Mouse (Mus musculus): ENCODE results near the gene Nfib.

Gene Nfib

DNA sequence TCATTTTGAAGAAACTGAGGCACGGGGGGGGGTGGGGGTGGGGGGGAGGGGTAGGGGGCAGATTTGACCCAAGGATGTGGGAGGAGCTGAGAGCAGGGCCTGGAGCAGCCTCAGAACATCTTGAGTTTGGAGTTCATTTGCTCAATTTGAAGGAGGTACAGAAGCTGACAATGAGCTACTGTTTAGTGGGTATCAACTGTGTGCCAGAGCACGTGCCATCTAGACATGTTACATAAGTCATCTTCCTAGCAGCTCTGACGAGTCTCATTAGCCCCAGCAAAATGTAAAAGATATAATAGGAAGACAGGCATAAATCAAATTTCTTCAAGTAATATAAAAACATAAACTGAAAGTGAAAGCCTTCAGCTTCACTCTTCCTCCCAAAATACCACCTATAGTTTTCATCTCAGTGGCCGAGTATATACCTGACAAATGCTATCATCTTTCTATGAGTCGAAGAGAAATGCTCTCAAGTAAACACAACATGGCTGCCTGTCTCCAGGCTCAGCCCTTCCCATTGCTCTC, 165.0 kb downstream of the Nfib start:
- DNase-seq (ENCODE audit: low spot score in 2 of 2): no peak

DNA sequence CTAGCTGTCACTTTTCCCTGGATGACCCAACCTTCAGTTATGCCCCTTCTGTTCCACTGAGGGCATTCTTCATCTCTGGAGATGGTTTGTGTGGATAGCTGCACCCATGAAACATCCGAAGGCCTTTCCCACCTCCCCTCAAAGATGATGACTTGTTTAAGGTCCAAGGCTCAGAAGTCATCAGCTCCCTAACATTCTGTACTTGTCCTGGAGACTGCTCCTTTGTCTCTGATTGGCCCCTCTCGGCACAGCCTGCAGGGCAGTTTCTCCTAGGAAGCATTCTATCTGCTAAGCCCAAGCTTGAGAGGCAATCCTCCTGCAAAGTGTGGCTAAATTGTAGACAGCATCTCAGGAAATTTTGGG, 165.5 kb downstream of the Nfib start:
- no peak for DNase-seq (ENCODE audit: low spot score in 2 of 2)

DNA sequence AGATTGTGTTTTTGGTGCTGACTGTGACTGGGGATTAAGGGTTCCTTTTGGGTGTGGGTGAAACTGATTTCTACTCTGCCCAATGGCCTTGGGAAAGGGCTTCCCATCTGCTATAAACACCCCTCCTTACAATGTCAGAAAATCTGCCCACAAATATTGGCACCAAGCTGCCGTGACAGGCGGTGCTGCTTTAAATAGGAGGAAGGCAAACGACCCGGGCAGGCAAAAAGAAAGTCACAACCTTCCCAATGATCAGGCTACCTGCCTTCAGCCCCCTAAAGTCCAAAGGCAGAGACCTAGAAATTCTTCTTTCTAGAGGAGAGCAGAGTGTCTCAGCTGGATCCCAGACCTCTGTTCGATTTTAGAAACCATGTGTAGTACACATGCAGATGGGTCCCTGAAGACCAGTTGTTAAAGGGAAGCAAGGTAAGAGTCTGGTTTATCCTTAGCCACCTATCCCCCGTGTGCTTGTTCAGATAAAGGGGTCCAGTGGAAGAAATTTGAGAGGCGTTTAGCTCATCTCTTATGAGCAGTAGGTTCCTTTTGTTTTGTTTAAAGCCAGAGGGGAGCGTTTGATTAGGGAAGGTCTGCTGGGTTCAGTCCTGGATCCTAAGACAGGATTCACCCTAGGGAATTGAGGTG, 166.0 kb downstream of the Nfib start:
- no peak for DNase-seq (ENCODE audit: low spot score in 2 of 2)

DNA sequence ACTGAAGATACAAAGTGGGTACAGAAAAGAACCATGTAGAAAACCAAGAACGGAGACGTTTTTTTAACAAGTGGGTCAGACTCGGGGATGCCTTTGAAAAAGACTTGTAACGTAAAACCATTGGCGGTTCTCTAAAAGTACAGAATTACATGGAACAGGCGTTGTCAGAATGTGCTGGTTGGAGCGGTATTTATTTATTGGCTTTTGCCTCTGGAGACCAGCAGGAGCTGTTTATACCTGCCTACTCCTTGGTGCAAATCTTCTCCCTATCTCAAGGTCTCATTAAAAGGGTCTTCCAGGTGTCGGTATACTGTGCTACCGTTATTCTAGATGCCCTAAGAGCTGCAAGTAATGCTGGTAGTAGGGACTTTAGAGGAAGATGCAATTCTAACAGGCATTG, 166.7 kb downstream of the Nfib start:
- no peak for DNase-seq (ENCODE audit: low spot score in 2 of 2)

DNA sequence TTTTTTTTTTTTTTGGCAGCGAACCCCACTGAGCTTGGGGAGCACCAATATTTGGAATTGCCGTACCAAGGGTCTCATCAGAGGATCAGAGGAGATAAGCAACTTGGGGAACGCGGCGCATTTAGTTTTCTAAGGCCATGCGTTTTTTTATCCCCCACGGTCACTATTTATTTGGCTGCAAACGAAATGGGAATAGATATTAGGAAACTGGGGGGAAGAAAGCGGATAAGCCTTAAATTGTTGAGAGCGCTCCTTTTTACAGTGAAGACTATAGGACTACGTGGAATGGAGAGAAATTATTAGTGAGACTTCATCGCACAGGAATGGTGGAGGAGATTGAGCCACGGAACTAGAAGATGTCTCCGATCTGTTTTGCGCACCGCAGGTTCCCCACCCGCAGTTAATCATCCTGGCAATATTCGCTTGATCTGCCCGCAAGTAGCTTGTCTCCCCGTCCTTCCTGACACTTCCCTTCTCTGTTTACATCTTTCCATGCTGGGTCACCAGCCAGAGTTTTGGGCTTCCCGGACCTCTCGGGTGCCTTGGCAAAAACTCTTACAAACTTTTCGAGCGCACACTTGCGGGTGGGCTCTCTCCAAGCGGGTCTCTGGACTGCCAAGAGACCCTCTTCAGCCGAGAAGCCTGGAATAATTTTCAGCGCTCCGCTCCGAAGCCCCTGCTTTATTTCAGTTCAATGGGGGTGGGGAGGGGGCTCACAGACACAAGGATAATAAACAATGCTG, 167.3 kb downstream of the Nfib start:
- no peak for DNase-seq (ENCODE audit: low spot score in 2 of 2)

DNA sequence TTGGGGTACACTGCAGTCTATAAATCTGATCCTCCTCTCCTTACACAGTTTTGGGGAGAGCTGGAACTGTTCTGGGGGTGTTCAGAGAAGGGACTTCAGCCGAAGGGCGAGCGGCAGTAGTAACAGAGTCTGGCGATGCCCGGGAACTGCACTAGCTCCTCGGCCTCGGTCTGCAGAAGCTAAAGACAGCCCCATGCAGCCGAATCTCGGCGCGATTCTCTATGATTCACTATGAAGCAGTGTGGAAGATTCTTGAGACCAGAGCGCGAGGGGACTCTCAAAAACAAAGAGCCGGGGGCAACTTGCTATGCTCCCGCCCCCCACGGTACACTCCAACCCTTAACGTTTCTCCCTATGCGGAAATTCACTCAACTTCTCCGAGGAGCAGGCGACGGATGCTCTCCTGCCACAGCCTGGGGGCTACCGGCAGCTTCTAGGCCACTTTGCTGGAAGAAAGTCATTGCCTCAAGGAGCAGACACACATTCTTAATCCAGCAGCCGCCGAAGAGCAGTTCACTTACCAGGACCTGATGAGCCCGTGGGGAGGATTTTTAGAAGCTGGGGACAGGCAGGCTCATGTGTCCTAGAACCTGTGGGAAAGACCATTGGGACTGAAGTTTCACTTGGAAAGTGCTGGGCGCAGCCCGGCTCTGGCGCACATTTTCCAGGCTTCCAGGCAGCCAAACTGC, 168.1 kb downstream of the Nfib start:
- DNase-seq (ENCODE audit: low spot score in 2 of 2): no peak

DNA sequence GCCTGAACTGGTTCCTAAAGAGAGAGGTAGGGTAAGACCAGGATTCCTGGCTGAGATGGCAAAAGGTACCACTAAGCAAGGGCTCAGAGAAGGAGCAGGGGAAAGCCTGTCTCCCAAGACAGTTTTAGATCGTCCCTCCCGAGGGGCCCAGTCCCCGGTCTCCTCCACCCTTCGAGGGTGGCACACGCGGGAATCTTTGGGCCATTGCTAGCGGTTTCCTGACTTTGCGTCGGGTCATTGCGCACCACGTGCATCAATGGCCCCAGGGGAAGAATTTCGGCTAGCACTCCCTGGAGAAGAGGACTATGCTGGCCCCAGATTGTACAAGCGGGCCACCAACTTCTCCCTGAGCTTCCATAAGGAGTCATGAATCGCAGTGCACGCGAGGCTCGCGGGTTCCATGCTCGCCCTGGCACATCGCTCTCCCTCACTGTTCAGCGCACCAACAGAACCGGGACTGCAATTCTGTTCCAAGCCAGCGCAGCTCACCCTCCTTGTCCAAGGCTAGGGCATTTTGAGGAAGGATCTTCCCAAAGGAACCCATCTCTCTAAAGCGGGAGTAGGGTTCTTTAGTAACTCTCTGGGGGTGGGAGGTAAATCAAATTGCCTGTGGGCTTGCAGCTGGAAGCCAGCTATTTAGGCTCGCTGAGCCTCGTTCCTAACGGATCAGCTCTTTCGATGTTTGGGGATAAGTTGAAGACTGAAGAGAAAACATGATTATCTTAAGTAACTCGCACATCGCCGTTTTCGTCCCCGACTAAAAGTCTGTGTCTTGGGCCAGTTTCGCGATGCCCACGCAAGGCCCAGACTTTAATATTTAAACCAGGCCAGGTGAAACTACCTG, 168.9 kb downstream of the Nfib start:
- DNase-seq (ENCODE audit: low spot score in 2 of 2): no peak

DNA sequence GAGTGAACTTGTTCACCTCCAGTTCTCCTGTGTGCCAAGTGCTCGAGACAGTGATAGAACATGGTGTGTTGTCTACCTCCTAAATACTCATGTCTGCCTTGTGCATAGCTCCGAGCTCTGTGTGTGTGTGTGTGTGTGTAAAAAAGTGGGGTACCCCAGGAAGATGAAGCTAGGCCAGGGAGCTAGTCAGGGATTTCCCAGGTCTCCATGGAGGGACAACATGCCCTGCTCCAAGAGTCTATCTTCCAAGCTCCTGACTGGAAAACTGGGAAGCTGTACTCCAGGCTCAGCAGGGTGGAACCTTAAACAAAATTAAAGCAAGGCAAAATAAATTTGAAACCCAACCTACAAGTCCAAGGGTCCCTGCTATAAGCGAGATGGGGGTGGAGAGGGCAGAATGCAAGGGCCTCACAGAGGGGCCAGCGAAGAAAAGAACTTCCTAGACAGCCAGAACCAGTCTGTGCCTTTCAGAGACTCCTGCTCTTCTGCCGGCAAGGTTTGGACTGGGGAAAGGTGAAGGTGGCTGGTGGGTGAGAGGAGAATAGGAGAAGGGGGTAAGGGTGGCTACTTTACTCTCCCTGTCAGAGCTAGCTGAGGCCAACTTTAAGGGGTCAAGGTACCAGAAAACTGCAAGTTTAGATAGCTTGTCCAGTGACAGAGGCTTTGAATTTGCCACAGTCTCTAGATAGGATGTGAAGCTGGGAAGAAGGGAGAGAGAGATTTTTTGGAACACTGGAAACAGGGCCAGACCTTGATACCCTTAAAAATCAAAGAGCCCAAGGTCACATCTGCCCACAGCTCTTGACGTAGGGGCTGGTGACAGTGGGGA, 169.7 kb downstream of the Nfib start:
- DNase-seq (ENCODE audit: low spot score in 2 of 2): no peak

DNA sequence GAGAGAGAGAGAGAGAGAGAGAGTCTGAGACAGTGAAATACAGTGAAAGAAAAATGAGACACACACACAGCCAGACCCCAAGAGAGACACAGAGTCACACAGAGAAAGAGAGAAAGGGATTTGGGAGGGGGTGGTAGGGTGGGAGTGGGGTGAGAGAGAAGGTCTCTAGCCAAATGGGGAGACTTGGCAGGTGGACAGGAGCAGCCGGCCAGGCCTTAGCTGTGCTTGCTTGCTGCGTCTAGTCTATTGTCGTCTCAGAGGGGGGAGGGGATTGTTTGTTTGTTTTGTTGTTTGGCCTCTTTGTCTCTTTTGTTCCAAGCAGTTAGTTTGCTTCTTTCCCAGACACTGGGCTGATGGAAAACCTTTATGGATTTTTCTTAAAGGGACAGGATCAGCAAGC, 172.3 kb downstream of the Nfib start:
- no peak for DNase-seq (ENCODE audit: low spot score in 2 of 2)

DNA sequence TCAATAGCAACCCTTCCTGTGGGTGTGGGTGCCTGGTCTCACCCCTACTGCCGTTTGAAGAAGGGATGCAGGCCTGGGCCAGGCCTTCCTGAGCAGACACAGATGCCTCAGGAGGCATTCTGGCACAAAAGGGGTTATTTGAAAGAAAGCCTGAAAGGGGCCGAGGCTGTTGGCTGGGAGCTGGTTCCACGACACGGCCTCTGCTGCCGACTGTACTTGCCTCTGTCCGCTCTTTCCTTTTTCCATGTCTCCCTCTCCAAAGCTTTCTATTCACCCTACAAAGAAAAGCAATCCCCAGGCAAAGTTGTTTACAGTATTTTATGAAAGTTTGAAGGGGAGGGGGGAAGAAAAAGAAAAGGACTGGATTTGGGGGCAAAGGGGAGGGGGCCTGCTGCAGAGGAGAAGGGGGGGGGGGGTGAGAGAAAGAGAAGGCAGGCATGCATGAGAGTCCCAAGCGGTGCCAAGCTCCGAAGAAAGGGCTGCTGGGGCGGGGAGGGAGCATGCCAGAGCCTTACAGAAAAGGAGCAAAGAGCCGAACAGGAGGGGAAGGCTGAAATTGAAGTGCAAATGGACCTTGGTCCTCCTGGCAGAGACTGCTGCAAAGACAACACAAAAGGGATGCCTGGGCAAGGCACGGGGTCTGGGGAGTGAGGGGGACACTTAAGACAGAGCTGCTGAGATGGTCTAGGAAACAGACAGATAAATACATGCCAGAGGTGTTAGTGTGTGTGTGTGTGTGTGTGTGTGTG, 172.9 kb downstream of the Nfib start:
- DNase-seq (ENCODE audit: low spot score in 2 of 2): no peak

DNA sequence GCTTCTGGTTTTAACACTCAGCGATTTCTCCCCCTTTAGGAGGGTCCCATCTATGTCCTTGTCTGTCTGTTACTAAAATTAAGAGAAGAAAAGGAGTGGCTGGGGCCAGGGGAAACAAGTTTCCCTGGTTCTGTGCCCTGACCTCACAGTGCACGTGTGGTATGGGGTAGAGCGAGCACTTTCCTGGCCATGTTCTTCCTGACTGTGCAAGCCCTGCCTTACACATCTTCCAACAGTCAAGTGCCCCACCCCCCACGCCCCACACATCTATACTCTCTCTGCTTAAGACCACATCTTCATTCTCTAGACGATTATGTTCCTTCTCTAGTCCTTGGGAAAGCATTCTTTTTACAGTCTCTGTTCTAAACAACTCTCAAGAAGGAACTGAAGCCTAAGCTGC, 173.6 kb downstream of the Nfib start:
- no peak for DNase-seq (ENCODE audit: low spot score in 2 of 2)

DNA sequence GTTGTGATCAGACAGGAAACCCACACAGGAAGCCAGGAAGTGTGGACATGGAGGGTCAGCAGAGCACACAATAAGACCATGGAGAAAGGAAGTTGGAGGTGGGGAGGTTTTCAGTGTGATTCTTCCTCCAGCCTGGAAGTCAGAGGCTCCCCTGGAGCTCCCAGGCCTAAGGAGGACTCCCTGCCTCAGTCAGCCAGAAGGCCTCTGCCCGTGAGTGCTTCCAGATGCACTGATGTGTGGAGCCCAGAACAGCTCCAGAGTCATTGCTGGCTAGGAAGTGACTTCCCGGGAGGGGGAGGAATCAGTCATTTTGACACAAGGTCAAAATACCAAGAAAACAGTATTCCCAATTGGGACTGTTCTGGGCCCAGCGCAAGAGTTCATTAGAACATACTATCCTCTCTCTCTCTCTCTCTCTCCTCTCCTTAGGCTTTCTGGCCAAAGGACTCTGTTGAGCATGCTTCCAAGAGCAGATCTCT, 174.6 kb downstream of the Nfib start:
- DNase-seq (ENCODE audit: low spot score in 2 of 2): no peak

DNA sequence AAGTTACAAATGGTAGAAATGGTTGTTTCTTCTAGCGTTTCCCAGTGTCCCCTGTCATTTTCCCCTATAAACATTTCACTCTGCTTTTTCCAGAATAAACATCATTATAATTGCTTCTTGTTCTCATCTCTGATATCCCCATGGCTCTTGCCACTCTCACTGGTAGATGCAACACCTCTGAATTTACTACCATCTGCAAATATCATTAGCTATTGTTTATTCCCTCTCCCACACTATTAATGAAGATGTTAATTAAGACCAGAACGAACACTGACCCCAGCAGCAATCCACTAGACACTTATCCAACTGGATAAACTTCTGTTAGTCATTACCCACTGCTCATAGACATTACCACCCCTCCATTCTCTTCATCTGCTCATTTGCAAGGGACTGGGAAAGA, 176.6 kb downstream of the Nfib start:
- no peak for DNase-seq (ENCODE audit: low spot score in 2 of 2)

DNA sequence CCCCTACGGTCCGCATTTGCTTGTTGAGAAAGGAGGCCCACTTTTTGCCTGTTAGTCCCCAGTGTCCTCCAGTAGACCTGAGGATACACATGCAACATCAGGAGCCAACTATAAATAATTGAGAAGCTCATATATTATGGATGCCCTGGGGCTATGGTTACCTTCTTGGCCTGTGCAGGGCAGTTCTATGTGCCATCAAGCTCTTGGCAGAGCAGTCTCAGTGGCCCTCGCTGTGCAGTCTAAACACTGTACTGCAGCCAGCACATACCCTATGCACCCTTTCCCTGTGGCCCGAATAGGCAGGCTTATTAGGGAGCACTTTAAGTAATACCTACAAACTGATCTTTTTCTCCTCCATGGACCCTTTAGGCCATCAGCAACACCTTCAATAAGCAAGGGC, 185.6 kb downstream of the Nfib start:
- no peak for DNase-seq (ENCODE audit: low spot score in 2 of 2)

DNA sequence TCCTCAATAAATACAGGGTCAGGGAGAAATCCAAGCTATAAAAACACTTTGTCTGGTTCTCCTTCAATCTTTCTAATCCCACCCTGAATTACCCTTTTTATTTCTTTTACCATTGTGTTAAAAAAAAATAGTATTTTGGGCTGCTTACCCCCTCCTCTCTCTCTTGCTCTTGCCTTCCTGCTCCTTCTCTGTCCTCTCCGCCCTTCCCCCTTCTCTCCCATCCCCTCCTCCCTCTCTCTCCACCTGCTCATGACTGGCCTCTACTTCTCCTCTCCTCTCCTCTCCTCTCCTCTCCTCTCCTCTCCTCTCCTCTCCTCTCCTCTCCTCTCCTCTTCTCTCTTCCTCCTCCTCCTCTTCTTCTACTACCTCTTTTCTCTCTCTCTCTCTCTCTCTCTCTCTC, 187.4 kb downstream of the Nfib start:
- no peak for DNase-seq (ENCODE audit: low spot score in 2 of 2)

DNA sequence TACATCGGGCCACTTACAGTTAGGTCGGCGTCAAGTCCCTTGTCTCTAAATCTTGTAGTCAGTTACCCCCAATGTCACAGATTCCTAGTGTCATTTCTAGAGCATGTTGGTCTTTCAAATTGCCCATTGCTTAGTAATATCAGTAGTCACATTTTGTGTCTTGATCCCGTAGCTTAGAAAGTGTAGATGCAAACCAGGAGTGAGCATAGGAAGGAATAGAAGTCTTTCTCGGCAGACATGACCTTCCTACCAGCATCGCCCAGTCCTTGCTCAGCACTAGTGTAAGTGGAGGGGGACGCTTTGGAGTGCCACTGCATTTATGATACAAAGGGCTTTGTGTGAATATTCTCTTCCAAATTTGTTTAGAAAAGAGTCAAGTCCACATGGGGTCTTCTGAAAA, 188.2 kb downstream of the Nfib start:
- no peak for DNase-seq (ENCODE audit: low spot score in 2 of 2)

DNA sequence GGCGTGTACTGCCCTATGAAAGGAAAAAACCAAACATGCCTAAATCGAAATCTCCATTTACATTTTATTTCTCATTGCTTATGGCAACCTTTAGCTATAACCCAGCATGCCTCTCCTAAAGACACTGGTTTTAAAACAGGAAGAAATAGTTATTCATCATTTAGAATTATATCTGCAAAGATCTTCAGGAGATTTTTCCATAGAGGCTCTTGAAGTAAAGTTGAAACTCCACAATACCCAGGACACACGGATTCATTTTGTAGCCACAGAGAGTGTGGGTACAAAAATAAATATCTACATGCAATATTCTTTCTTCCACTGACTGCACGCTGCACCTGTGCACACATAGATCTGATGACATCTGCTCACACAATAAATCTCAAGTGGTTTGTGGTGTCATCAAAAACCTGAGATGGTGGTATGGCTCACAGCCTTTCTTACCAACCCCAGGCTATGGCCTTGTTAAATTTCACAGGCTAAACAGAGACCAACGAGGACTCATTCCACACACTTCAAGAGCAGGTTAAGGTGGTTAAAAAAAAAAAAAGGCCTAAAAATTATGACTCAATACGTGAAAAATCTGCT, 189.2 kb downstream of the Nfib start:
- DNase-seq (ENCODE audit: low spot score in 2 of 2): no peak

DNA sequence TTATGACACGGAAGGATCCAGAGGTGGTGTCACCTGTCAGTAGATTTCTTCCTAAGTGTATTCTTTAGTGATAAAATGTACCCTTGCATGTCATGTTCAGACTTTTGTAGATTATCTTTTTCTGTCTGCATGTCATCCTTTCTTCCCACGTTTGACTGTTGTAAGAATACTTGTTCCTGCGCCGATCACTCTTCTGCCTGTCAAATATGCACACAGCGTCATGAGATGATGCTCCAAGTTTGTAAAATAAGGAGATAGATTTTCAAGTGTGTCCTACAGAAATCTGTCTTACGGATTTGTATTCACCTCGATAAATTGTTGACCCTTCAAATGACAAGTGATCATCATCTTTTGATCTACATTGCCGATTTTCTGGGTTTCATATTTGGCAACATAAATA, 190.6 kb downstream of the Nfib start:
- no peak for DNase-seq (ENCODE audit: low spot score in 2 of 2)

DNA sequence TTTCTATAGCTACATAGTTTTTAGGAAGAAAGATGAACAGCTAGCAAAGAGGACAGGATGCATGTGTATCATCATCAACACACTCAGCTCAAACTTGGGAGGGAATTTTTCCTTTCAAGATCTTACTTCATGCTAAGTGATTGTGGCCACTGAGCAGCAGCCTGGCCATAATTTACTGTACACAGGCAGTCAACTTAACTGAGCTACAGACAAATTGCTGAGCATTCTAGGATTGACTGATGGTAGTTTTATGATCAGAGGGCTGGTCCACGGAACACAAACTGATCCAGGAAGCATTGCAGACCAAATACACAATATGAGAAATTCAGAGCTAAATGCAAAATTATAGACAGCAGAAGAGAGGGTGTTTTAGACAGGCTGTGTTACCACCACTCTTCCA, 191.2 kb downstream of the Nfib start:
- no peak for DNase-seq (ENCODE audit: low spot score in 2 of 2)

DNA sequence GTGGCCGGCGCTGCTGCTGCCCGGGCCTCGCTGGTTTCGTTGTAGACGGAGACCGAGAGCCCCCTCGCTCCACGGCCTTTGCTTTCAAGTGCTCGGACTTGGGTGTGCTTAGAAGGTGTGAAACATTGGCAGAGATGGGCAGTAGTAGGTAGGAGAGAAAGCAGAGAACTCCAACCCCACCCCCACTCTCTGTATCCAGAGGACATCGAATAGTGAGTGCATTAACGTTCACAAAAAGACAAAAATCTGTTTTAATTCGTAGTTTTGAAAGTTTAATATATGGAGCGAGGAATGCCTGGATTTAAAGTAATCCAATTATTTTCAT, 192.2 kb downstream of the Nfib start:
- no peak for DNase-seq (ENCODE audit: low spot score in 2 of 2)
